16 mouse cellular contexts compared by ENCODE assay signal in genomic region chr5:149716329-149716690, GRCm38 (mm10).
"Had no signal": no experiment of that assay in that cellular context is flagged by ENCODE, and none has a peak within 500 bp of the region (broad histone marks: within the 10 kb centered on the region; RNA-seq: fewer than 3 reads in every experiment).

No protein-coding gene starts in this region.

- H3K27me3 ChIP-seq: liver, embryonic 15.5 days; midbrain, embryonic 15.5 days; neural tube, embryonic 12.5 days; stomach, embryonic 15.5 days had no signal

- H3K9me3 ChIP-seq: limb, embryonic 13.5 days; liver, embryonic 15.5 days; midbrain, embryonic 10.5 days; midbrain, embryonic 15.5 days; neural tube, embryonic 12.5 days; stomach, embryonic 15.5 days had no signal

- H3K9ac ChIP-seq: limb, embryonic 13.5 days; liver, embryonic 15.5 days; midbrain, embryonic 15.5 days; neural tube, embryonic 12.5 days; stomach, embryonic 15.5 days had no signal

- H3K4me2 ChIP-seq: limb, embryonic 13.5 days; liver, embryonic 11.5 days; liver, embryonic 15.5 days; neural tube, embryonic 12.5 days; stomach, embryonic 15.5 days had no signal

- H3K27ac ChIP-seq: left cerebral cortex, adult 2 months; limb, embryonic 13.5 days; liver, embryonic 15.5 days; midbrain, embryonic 10.5 days; neural tube, embryonic 12.5 days; stomach, embryonic 15.5 days had no signal

- H3K4me1 ChIP-seq: liver, embryonic 15.5 days; stomach, embryonic 15.5 days had no signal

- H3K36me3 ChIP-seq: liver, embryonic 15.5 days; midbrain, embryonic 15.5 days; neural tube, embryonic 12.5 days; stomach, embryonic 15.5 days had no signal

- ATAC-seq: lung, postnatal 0 days; midbrain, embryonic 15.5 days had no signal

- DNase-seq: kidney, adult 8-10 months; kidney, postnatal 25 days; lung, adult 2 months; lung, postnatal 4 days; right cerebral cortex, postnatal 14 days; thymus, adult 2 months; thymus, postnatal 25 days had no signal

- H3K4me3 ChIP-seq: left cerebral cortex, adult 2 months; limb, embryonic 13.5 days; liver, embryonic 15.5 days; midbrain, embryonic 10.5 days; midbrain, embryonic 15.5 days; neural tube, embryonic 12.5 days; stomach, embryonic 15.5 days had no signal
